Mouse (Mus musculus): ENCODE measurements around the gene Spata13.
A peak's percentile ranks its signal among the peaks of the same experiment; 100 is the strongest.

Spata13 gene

GRCm38 (mm10) chr14:60633961-60634864, at the start of gene Spata13:
Gene Spata13, plus strand, starts transcription at chr14:60634001.
- DNase-seq (ENCODE audit: low spot score): peak; percentile 93

GRCm38 (mm10) chr14:60586687-60587453, 46.9 kb upstream of the Spata13 start:
- no peak for DNase-seq (ENCODE audit: low spot score)

GRCm38 (mm10) chr14:60589001-60589400, 44.8 kb upstream of the Spata13 start:
- DNase-seq (ENCODE audit: low spot score): no peak

GRCm38 (mm10) chr14:60592339-60592738, 41.5 kb upstream of the Spata13 start:
- DNase-seq (ENCODE audit: low spot score): no peak

- DNase-seq (ENCODE audit: low spot score): peak; percentile 84
Measured at GRCm38 (mm10) chr14:60592822-60593221, 41.0 kb upstream of the Spata13 start.

- no peak for DNase-seq (ENCODE audit: low spot score)
Measured at GRCm38 (mm10) chr14:60597571-60597970, 36.2 kb upstream of the Spata13 start.

GRCm38 (mm10) chr14:60599044-60599443, 34.8 kb upstream of the Spata13 start:
- DNase-seq (ENCODE audit: low spot score): no peak

- DNase-seq (ENCODE audit: low spot score): no peak
Measured at GRCm38 (mm10) chr14:60605564-60605963, 28.2 kb upstream of the Spata13 start.

GRCm38 (mm10) chr14:60606194-60606593, 27.6 kb upstream of the Spata13 start:
- peak; percentile 53 for DNase-seq (ENCODE audit: low spot score)

GRCm38 (mm10) chr14:60607743-60608142, 26.1 kb upstream of the Spata13 start:
- no peak for DNase-seq (ENCODE audit: low spot score)

- DNase-seq (ENCODE audit: low spot score): no peak
Measured at GRCm38 (mm10) chr14:60609160-60609559, 24.6 kb upstream of the Spata13 start.

- DNase-seq (ENCODE audit: low spot score): no peak
Measured at GRCm38 (mm10) chr14:60612671-60613070, 21.1 kb upstream of the Spata13 start.

GRCm38 (mm10) chr14:60621076-60621475, 12.7 kb upstream of the Spata13 start:
- DNase-seq (ENCODE audit: low spot score): peak; percentile 48

- no peak for DNase-seq (ENCODE audit: low spot score)
Measured at GRCm38 (mm10) chr14:60625486-60625885, 8.3 kb upstream of the Spata13 start.

GRCm38 (mm10) chr14:60629887-60630460, 3.8 kb upstream of the Spata13 start:
- no peak for DNase-seq (ENCODE audit: low spot score)

- DNase-seq (ENCODE audit: low spot score): no peak
Measured at GRCm38 (mm10) chr14:60630981-60631380, 2.8 kb upstream of the Spata13 start.

GRCm38 (mm10) chr14:60634877-60635771, 1.3 kb downstream of the Spata13 start:
- peak; percentile 54 for DNase-seq (ENCODE audit: low spot score)

GRCm38 (mm10) chr14:60635911-60636607, 2.3 kb downstream of the Spata13 start:
- no peak for DNase-seq (ENCODE audit: low spot score)

GRCm38 (mm10) chr14:60636608-60636980, 2.8 kb downstream of the Spata13 start:
- no peak for DNase-seq (ENCODE audit: low spot score)

GRCm38 (mm10) chr14:60636996-60637395, 3.2 kb downstream of the Spata13 start:
- no peak for DNase-seq (ENCODE audit: low spot score)

- DNase-seq (ENCODE audit: low spot score): no peak
Measured at GRCm38 (mm10) chr14:60638159-60638558, 4.4 kb downstream of the Spata13 start.

Data from urinary bladder, postnatal 14 days (tissue).